Mouse (Mus musculus): ENCODE data around the gene Atp8b2.

DNA sequence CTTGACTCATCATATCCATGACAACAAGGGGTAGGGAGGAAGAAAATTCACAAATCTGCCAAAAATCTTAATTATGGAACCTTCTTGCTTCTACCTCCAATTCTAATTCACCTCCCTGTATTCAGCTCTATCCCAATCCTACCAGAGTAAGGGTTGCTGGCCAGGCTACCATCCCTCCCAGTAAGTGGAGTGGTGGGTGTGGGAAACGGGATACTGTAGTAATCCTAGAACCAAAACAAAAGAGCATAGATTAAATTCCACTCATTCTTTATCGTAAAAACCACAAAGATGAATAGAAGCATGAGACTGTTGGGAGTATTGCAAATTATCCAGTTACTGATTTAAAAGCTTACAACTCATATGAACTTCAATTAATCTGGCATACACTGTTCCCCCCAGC is 47.0 kb upstream of the Atp8b2 start:
- TF ChIP-seq POLR2A (IDR thresholded peaks at IDR 0.05; ENCODE audit: extremely low read depth, insufficient read depth, low read length), result no peak
- TF ChIP-seq CTCF (IDR thresholded peaks at IDR 0.05; ENCODE audit: extremely low read depth, insufficient read depth, low read length), result no peak

Measured in cortical plate, adult 2 months (tissue).